Mouse (Mus musculus) embryonic facial prominence, embryonic 11.5 days (tissue): ENCODE results near the gene Mapk12. TPM values are rescaled to one million over a fixed set of nuclear protein-coding genes. Genes with fewer than 3 reads are reported as not detected.

Experiments used
- ATAC-seq: fragments of 200-750 bp; cut with Nextera tagmentation; replicated peaks from 2 replicates; pipeline ENCODE4 v1.8.0; 2017; ENCODE audit warnings: low read depth; ENCODE audit not compliant: insufficient number of reproducible peaks, low FRiP score, low TSS enrichment
- DNase-seq: peaks from one replicate; pipeline ENCODE4 v3.0.0-alpha.2; 2015; ENCODE audit warnings: low spot score
- H3K27ac ChIP-seq: fragments of 300-500 bp; sonication (generic); replicated peaks from 2 replicates; pipeline ENCODE4 v1.5.1; 2014; ENCODE audit warnings: mild to moderate bottlenecking, low read depth, low read length, control low read depth
- H3K27me3 ChIP-seq: fragments of 300-500 bp; sonication (generic); 2 replicates; pipeline ENCODE4 v1.6.1; 2014; ENCODE audit warnings: mild to moderate bottlenecking, low read length, moderate library complexity, mixed read lengths; ENCODE audit not compliant: control insufficient read depth, insufficient read depth
- H3K36me3 ChIP-seq: fragments of 300-500 bp; sonication (generic); replicated peaks from 2 replicates; pipeline ENCODE4 v1.6.1; 2014; ENCODE audit warnings: low read depth, mild to moderate bottlenecking, low read length, moderate library complexity, mixed read lengths; ENCODE audit not compliant: control insufficient read depth, insufficient read depth
- H3K4me1 ChIP-seq: fragments of 300-500 bp; sonication (generic); 2 replicates; pipeline ENCODE4 v1.6.1; 2014; ENCODE audit warnings: low read length, mixed read lengths; ENCODE audit not compliant: control insufficient read depth, insufficient read depth
- H3K4me2 ChIP-seq: fragments of 300-500 bp; sonication (generic); 2 replicates; pipeline ENCODE4 v1.6.1; 2014; ENCODE audit warnings: low read depth, mild to moderate bottlenecking, control low read depth, low read length, moderate library complexity
- H3K4me3 ChIP-seq: fragments of 300-500 bp; sonication (generic); 2 replicates; pipeline ENCODE4 v1.5.1; 2014; ENCODE audit warnings: low read depth, low read length, control low read depth
- H3K9ac ChIP-seq: fragments of 300-500 bp; sonication (generic); replicated peaks from 2 replicates; pipeline ENCODE4 v1.6.1; 2014; ENCODE audit warnings: mild to moderate bottlenecking, control low read depth, low read length
- H3K9me3 ChIP-seq: fragments of 300-500 bp; sonication (generic); replicated peaks from 2 replicates; pipeline ENCODE4 v1.6.1; 2016; ENCODE audit warnings: mild to moderate bottlenecking, low read length, inconsistent platforms, mixed read lengths; ENCODE audit not compliant: control insufficient read depth
- WGBS: fragments of 180-500 bp; shearing (Covaris S2); extraction: QIAGEN DNeasy Blood & Tissue Kit; methylation state at CpG from one replicate; pipeline ENCODE4 v1.1.7; 2014; 5-methylcytosine and 5-hydroxymethylcytosine counted together
- polyA plus RNA-seq: library from polyadenylated mRNA; unstranded; fragments of >200 nt; fragmentation: Nextera tagmentation; extraction: Ambion mirVana; gene quantifications from 2 replicates; pipeline ENCODE4 v1.2.1, GENCODE M21; 2014

Gene Mapk12
- polyA plus RNA-seq, 1 experiment from 2014 or later = 10.1 TPM

GRCm38 (mm10) chr15:89100823-89101222 is 39.7 kb downstream of the Mapk12 start:
- H3K27me3 ChIP-seq = no peaks in the 10 kb centered on the region
- no peak overlapping the region for H3K9ac ChIP-seq
- H3K9me3 ChIP-seq = no peaks in the 10 kb centered on the region
- H3K36me3 ChIP-seq = peaks cover 15% of the 10 kb centered on the region
- no peak overlapping the region for H3K4me3 ChIP-seq
- ATAC-seq (no peak), DNase-seq (no peak)
- no peaks in the 10 kb centered on the region for H3K4me1 ChIP-seq
- H3K27ac ChIP-seq = no peak overlapping the region
- 91% methylated on average over 12 of the region's 12 CpGs for WGBS
- H3K4me2 ChIP-seq = no peak overlapping the region

- Histone ChIP-seq H3K27me3 (no peaks in the 10 kb centered on the region), H3K4me1 (no peaks in the 10 kb centered on the region), H3K36me3 (peaks cover 18% of the 10 kb centered on the region), H3K9me3 (no peaks in the 10 kb centered on the region), H3K9ac (no peak overlapping the region), H3K4me2 (no peak overlapping the region), H3K27ac (no peak overlapping the region), H3K4me3 (no peak overlapping the region)
- ATAC-seq (no peak), DNase-seq (no peak)
- WGBS = 86% methylated on average over 7 of the region's 7 CpGs
These were observed 41.9 kb downstream of the Mapk12 start for GRCm38 (mm10) chr15:89098616-89099015.

- WGBS = 91% methylated on average over 5 of the region's 5 CpGs
- Histone ChIP-seq H3K4me1 (no peaks in the 10 kb centered on the region), H3K4me3 (no peak overlapping the region), H3K27ac (no peak overlapping the region), H3K9me3 (no peaks in the 10 kb centered on the region), H3K36me3 (peaks cover 18% of the 10 kb centered on the region), H3K9ac (no peak overlapping the region), H3K27me3 (no peaks in the 10 kb centered on the region), H3K4me2 (no peak overlapping the region)
- ATAC-seq = no peak
- no peak for DNase-seq
These were observed 43.1 kb downstream of the Mapk12 start for GRCm38 (mm10) chr15:89097450-89097849.

DNA sequence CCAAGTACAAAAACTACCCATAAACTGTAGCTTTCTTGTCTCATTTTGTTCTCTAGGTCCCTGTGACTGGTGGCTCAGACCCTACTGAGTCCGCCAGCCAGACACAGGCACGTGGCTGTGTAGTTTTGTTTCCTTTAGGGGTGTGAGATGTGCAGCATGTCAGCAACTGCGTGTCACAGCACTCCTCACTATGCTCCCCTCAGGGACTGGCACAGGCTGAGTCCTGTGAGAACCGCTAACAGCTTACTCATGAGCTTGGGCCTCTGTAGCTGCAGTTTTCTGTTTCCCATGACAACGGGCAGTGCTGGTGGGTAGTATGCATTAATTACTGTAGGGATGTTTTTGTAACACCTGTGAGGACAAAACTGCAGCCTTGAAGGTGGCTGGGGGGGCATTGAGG is 48.3 kb downstream of the Mapk12 start:
- H3K27me3 ChIP-seq = no peaks in the 10 kb centered on the region
- H3K4me2 ChIP-seq = no peak overlapping the region
- DNase-seq = no peak
- H3K27ac ChIP-seq = no peak overlapping the region
- H3K9me3 ChIP-seq = no peaks in the 10 kb centered on the region
- H3K9ac ChIP-seq = no peak overlapping the region
- H3K4me1 ChIP-seq = no peaks in the 10 kb centered on the region
- H3K36me3 ChIP-seq = peaks cover 6% of the 10 kb centered on the region
- 84% methylated on average over 5 of the region's 5 CpGs for WGBS
- no peak overlapping the region for H3K4me3 ChIP-seq
- no peak for ATAC-seq

- H3K9me3 ChIP-seq = no peaks in the 10 kb centered on the region
- no peak overlapping the region for H3K9ac ChIP-seq
- peaks cover 6% of the 10 kb centered on the region for H3K36me3 ChIP-seq
- H3K27ac ChIP-seq = no peak overlapping the region
- ATAC-seq (no peak), DNase-seq (no peak)
- 83% methylated on average over 4 of the region's 4 CpGs for WGBS
- no peak overlapping the region for H3K4me3 ChIP-seq
- no peaks in the 10 kb centered on the region for H3K4me1 ChIP-seq
- no peak overlapping the region for H3K4me2 ChIP-seq
- H3K27me3 ChIP-seq = no peaks in the 10 kb centered on the region
These were observed 49.8 kb downstream of the Mapk12 start for GRCm38 (mm10) chr15:89090662-89091061.

GRCm38 (mm10) chr15:89089248-89090051 is 51.1 kb downstream of the Mapk12 start:
- H3K9ac ChIP-seq = peak overlapping the region; percentile 93
- 3% methylated on average over 68 of the region's 68 CpGs for WGBS
- peaks cover 4% of the 10 kb centered on the region for H3K36me3 ChIP-seq
- no peaks in the 10 kb centered on the region for H3K9me3 ChIP-seq
- peak overlapping the region; percentile 98 for H3K4me2 ChIP-seq
- no peaks in the 10 kb centered on the region for H3K4me1 ChIP-seq
- no peak for DNase-seq
- ATAC-seq = no peak
- no peaks in the 10 kb centered on the region for H3K27me3 ChIP-seq
- peak overlapping the region; percentile 52; the same call in 1 of the 2 replicates for H3K27ac ChIP-seq
- H3K4me3 ChIP-seq = peak overlapping the region; percentile 99

- ATAC-seq = peak; percentile 91
- peak within 1 kb of the TSS; percentile 52; the same call in 1 of the 2 replicates for H3K27ac ChIP-seq
- 2% methylated on average over 38 of the region's 38 CpGs for WGBS
- peak within 1 kb of the TSS; percentile 93 for H3K9ac ChIP-seq
- peak within 1 kb of the TSS; percentile 98 for H3K4me2 ChIP-seq
- peak; percentile 94 for DNase-seq
- H3K9me3 ChIP-seq = no peaks in the 10 kb centered on the region
- peak within 1 kb of the TSS; percentile 99 for H3K4me3 ChIP-seq
- H3K36me3 ChIP-seq = peaks cover 4% of the 10 kb centered on the region
- no peaks in the 10 kb centered on the region for H3K4me1 ChIP-seq
- H3K27me3 ChIP-seq = no peaks in the 10 kb centered on the region
These were observed 51.8 kb downstream of the Mapk12 start, which contains the start of gene Selenoo for GRCm38 (mm10) chr15:89088607-89089247. TSS of gene Selenoo (plus strand) at chr15:89089084.

GRCm38 (mm10) chr15:89084826-89085225 is 55.7 kb downstream of the Mapk12 start:
- no peak for ATAC-seq
- no peak for DNase-seq
- no peak overlapping the region for H3K4me3 ChIP-seq
- 89% methylated on average over 2 of the region's 2 CpGs for WGBS
- no peaks in the 10 kb centered on the region for H3K27me3 ChIP-seq
- peaks cover 4% of the 10 kb centered on the region for H3K36me3 ChIP-seq
- no peak overlapping the region for H3K4me2 ChIP-seq
- H3K9me3 ChIP-seq = no peaks in the 10 kb centered on the region
- H3K27ac ChIP-seq = no peak overlapping the region
- H3K9ac ChIP-seq = no peak overlapping the region
- no peaks in the 10 kb centered on the region for H3K4me1 ChIP-seq
